Mouse (Mus musculus) MEL (cell line): ENCODE data around the gene Ggta1.

Source experiments
- CTCF ChIP-seq, 3 experiments: IDR thresholded peaks in 2 of 3; conservative IDR thresholded peaks in 1 of 3; 2 replicates each; pipeline ENCODE4 v1.5.1; 2011 to 2012; ENCODE audit warnings: low read length in 3 of 3, low read depth in 2 of 3, mild to moderate bottlenecking in 2 of 3, improper control_type of control experiment in 1 of 3, inconsistent platforms in 1 of 3, mixed read lengths in 1 of 3, moderate library complexity in 1 of 3; ENCODE audit not compliant: control insufficient read depth in 1 of 3, insufficient read depth in 1 of 3, poor library complexity in 1 of 3, severe bottlenecking in 1 of 3
- EP300 ChIP-seq, 2 experiments: IDR thresholded peaks; 2 replicates each; pipeline ENCODE4 v1.6.1; 2011; ENCODE audit warnings: improper control_type of control experiment in 2 of 2, low read length in 2 of 2, low read depth in 1 of 2, mild to moderate bottlenecking in 1 of 2
- ETS1 ChIP-seq: IDR thresholded peaks from 2 replicates; pipeline ENCODE4 v1.6.1; 2012; ENCODE audit warnings: low read depth, mild to moderate bottlenecking, inconsistent platforms, low read length, improper control_type of control experiment, moderate library complexity
- GATA1 ChIP-seq: IDR thresholded peaks from 2 replicates; pipeline ENCODE4 v1.6.1; 2011; ENCODE audit warnings: low read depth, low read length, improper control_type of control experiment
- USF1 ChIP-seq: IDR thresholded peaks from 2 replicates; pipeline ENCODE4 v1.6.1; 2014; ENCODE audit warnings: low read depth, mild to moderate bottlenecking, inconsistent platforms, low read length, improper control_type of control experiment, moderate library complexity
- ZC3H11A ChIP-seq: IDR thresholded peaks from 2 replicates; pipeline ENCODE4 v1.6.1; 2012; ENCODE audit warnings: low read depth, mild to moderate bottlenecking, inconsistent platforms, low read length, improper control_type of control experiment
- ZNF384 ChIP-seq: IDR thresholded peaks from 2 replicates; pipeline ENCODE4 v1.6.1; 2012; ENCODE audit warnings: low read depth, mild to moderate bottlenecking, inconsistent platforms, low read length, improper control_type of control experiment

GRCm38 (mm10) chr2:35430806-35431205, 32.2 kb downstream of the Ggta1 start:
- TF ChIP-seq EP300 (IDR thresholded peaks at IDR 0.05; ENCODE audit: low read depth in 1 of 2, low read length in 2 of 2) (no peak), CTCF (IDR thresholded peaks at IDR 0.05 in 2 of 3, conservative IDR thresholded peaks at IDR 0.05 in 1 of 3; ENCODE audit: control insufficient read depth in 1 of 3, insufficient read depth in 1 of 3, low read depth in 2 of 3, low read length in 3 of 3, poor library complexity in 1 of 3, severe bottlenecking in 1 of 3) (no peak), ZC3H11A (no peak), USF1 (no peak), GATA1 (no peak), ZNF384 (no peak), ETS1 (no peak)
